Mouse (Mus musculus) effector memory CD4-positive, alpha-beta T cell, adult 5 months (primary cell): ENCODE data around the gene Ugt2b1. TPM values are rescaled to one million over a fixed set of nuclear protein-coding genes. Genes with fewer than 3 reads are reported as not detected.

Experiments
- polyA plus RNA-seq: library from polyadenylated mRNA; unstranded; fragments of 100-300 nt; shearing (Covaris generic); gene quantifications from one replicate; pipeline ENCODE4 v1.2.1, GENCODE M21; 2017

Gene Ugt2b1
- polyA plus RNA-seq, result 0.19 TPM

GRCm38 (mm10) chr5:86926426-86926825 is at the start of gene Ugt2b1:
Ugt2b1 (minus strand) TSS chr5:86926530.

GRCm38 (mm10) chr5:86906758-86907157 is 19.6 kb downstream of the Ugt2b1 start, which contains the start of gene Ugt2b34:
Ugt2b34 (minus strand) TSS chr5:86906937.

Other genes with a start within 250 kb of the Ugt2b1 start
- gene Tmprss11e, start 180.7 kb downstream of the Ugt2b1 start, polyA plus RNA-seq, result 0.11 TPM
- 198 TPM for gene Ythdc1, start 122.3 kb downstream of the Ugt2b1 start, polyA plus RNA-seq
- gene Ugt2b34, start 19.6 kb downstream of the Ugt2b1 start, polyA plus RNA-seq, result not detected
- gene Ugt2b35, start 74.3 kb upstream of the Ugt2b1 start, polyA plus RNA-seq, result not detected
- not detected for gene Ugt2b36, start 166.0 kb upstream of the Ugt2b1 start, polyA plus RNA-seq
- not detected for gene Ugt2b5, start 213.8 kb upstream of the Ugt2b1 start, polyA plus RNA-seq